ENCODE assay signal across 9 mouse cellular contexts in genomic region chr3:82364988-82365387, GRCm38 (mm10). TPM values are rescaled to one million over a fixed set of nuclear protein-coding genes. Genes with fewer than 3 reads are reported as not detected.
DNase-seq lines count a peak whose midpoint lies in the region; ATAC-seq lines count a peak whose summit lies in the region.
"Had no signal": no experiment of that assay in that cellular context is flagged by ENCODE, and none has a peak within 500 bp of the region (broad histone marks: within the 10 kb centered on the region; RNA-seq: fewer than 3 reads in every experiment).

No protein-coding gene starts in this region.

- H3K27me3 ChIP-seq in neural tube, embryonic 11.5 days (ENCODE audit: control insufficient read depth, insufficient read depth, low read length): no peaks in the 10 kb centered on the region
- no peaks in the 10 kb centered on the region for H3K27me3 ChIP-seq in embryonic facial prominence, embryonic 15.5 days
- H3K27me3 ChIP-seq: heart, embryonic 15.5 days had no signal

- H3K4me2 ChIP-seq in neural tube, embryonic 11.5 days (ENCODE audit: low read depth): no peak overlapping the region
- H3K4me2 ChIP-seq in embryonic facial prominence, embryonic 15.5 days (replicated peaks): no peak overlapping the region
- H3K4me2 ChIP-seq: heart, embryonic 15.5 days had no signal

- ATAC-seq in neural tube, embryonic 11.5 days (ENCODE audit: insufficient read depth, low FRiP score, low TSS enrichment): 0 out of 2 replicates have a peak, but pooled peaks have one; percentile 24
- no peak for ATAC-seq in embryonic facial prominence, embryonic 15.5 days (ENCODE audit: insufficient number of reproducible peaks, low FRiP score, low TSS enrichment, low read depth)

- no peaks in the 10 kb centered on the region for H3K4me1 ChIP-seq in neural tube, embryonic 11.5 days (ENCODE audit: control insufficient read depth, insufficient read depth, low read length)
- peaks cover 3% of the 10 kb centered on the region; the same call in 1 of the 2 replicates for H3K4me1 ChIP-seq in embryonic facial prominence, embryonic 15.5 days

- H3K27ac ChIP-seq in neural tube, embryonic 11.5 days (ENCODE audit: low read depth, low read length): no peak overlapping the region
- H3K27ac ChIP-seq in embryonic facial prominence, embryonic 15.5 days (replicated peaks): peak overlapping the region; percentile 39; the same call in 1 of the 2 replicates
- H3K27ac ChIP-seq: heart, embryonic 15.5 days had no signal

- H3K9ac ChIP-seq in neural tube, embryonic 11.5 days (ENCODE audit: low read length): no peak overlapping the region
- no peak overlapping the region for H3K9ac ChIP-seq in embryonic facial prominence, embryonic 15.5 days
- H3K9ac ChIP-seq: heart, embryonic 15.5 days had no signal

- peak; percentile 25 for DNase-seq in adrenal gland, postnatal 14 days
- no peak for DNase-seq in adrenal gland, postnatal 4 days (ENCODE audit: low spot score in 2 of 2)
- DNase-seq in neural tube, embryonic 11.5 days (ENCODE audit: low spot score): peak; percentile 30
- no peak for DNase-seq in neural tube, embryonic 10.5 days (ENCODE audit: extremely low spot score, low spot score)
- DNase-seq in lung, postnatal 10 days: peak; percentile 37
- no peak for DNase-seq in layer of hippocampus, postnatal 36 days
- no peak for DNase-seq in yolk sac, embryonic 10.5 days (ENCODE audit: low spot score)

- WGBS in neural tube, embryonic 11.5 days: 43% methylated on average over 4 of the region's 4 CpGs
- 21% methylated on average over 4 of the region's 4 CpGs for WGBS in embryonic facial prominence, embryonic 15.5 days

- H3K36me3 ChIP-seq in neural tube, embryonic 11.5 days (ENCODE audit: control insufficient read depth, insufficient read depth, low read length): 0 out of 2 replicates have a peak, but pooled peaks cover 2% of the 10 kb centered on the region
- no peaks in the 10 kb centered on the region; the same call in 1 of the 2 replicates for H3K36me3 ChIP-seq in embryonic facial prominence, embryonic 15.5 days

- H3K4me3 ChIP-seq in neural tube, embryonic 11.5 days (ENCODE audit: low read depth, low read length): no peak overlapping the region
- H3K4me3 ChIP-seq in embryonic facial prominence, embryonic 15.5 days (replicated peaks): no peak overlapping the region
- H3K4me3 ChIP-seq: heart, embryonic 15.5 days had no signal

- H3K9me3 ChIP-seq in neural tube, embryonic 11.5 days (ENCODE audit: control insufficient read depth, low read length): no peaks in the 10 kb centered on the region
- no peaks in the 10 kb centered on the region for H3K9me3 ChIP-seq in embryonic facial prominence, embryonic 15.5 days (replicated peaks)
- H3K9me3 ChIP-seq: heart, embryonic 15.5 days had no signal

RNA-seq across cellular contexts. Expression of gene Map9, which starts 7.1 kb away (rescaled TPM):
- 4.2 and 5.0 TPM in 2 replicates for total RNA-seq in adrenal gland, postnatal 14 days (2021)
- 1 to 10 TPM; 8.6 to 9.5 TPM for total RNA-seq in adrenal gland, postnatal 4 days (2021)
- 9.7 and 11.0 TPM in 2 replicates for polyA plus RNA-seq in neural tube, embryonic 11.5 days (2014; fragmentation: Nextera tagmentation; extraction: Ambion mirVana)
- 10.1 and 13.5 TPM in 2 replicates for polyA plus RNA-seq in embryonic facial prominence, embryonic 15.5 days (2015; fragmentation: Nextera tagmentation; extraction: Ambion mirVana)
- total RNA-seq in layer of hippocampus, postnatal 36 days (2021): 10 to 100 TPM; 74.1 to 80.9 TPM

Comparison
In these comparisons a context has a peak if more than half of its experiments do, and no peak if none do; other contexts are left out.
1. DNase-seq: peak in adrenal gland, postnatal 14 days (single experiment), neural tube, embryonic 11.5 days (single experiment) and lung, postnatal 10 days (single experiment); none in adrenal gland, postnatal 4 days (0 of 2), neural tube, embryonic 10.5 days (single experiment), layer of hippocampus, postnatal 36 days (0 of 2) and yolk sac, embryonic 10.5 days (single experiment).
2. RNA of gene Map9, which starts 7.1 kb away (total RNA-seq): 74.1 to 80.9 TPM in layer of hippocampus, postnatal 36 days; 8.6 to 9.5 TPM in adrenal gland, postnatal 4 days and 4.2 to 5.0 TPM in adrenal gland, postnatal 14 days; every median in the first group is over 4 times any median in the second.